Mouse (Mus musculus) midbrain, postnatal 0 days (tissue): ENCODE results near the gene Plg. TPM values are rescaled to one million over a fixed set of nuclear protein-coding genes. Genes with fewer than 3 reads are reported as not detected.

Experiments used
- ATAC-seq: fragments of 200-750 bp; cut with Nextera tagmentation; 2 replicates; pipeline ENCODE4 v1.8.0; 2017; ENCODE audit warnings: moderate number of reproducible peaks, mild to moderate bottlenecking, moderate TSS enrichment, moderate library complexity; ENCODE audit not compliant: low FRiP score
- DNase-seq: peaks from one replicate; pipeline ENCODE4 v3.0.0-alpha.2; 2015; ENCODE audit warnings: low spot score
- H3K27ac ChIP-seq: fragments of 300-500 bp; sonication (generic); 2 replicates; pipeline ENCODE4 v1.5.1; 2014; ENCODE audit warnings: low read depth, mild to moderate bottlenecking, low read length, mixed read lengths
- H3K27me3 ChIP-seq: fragments of 300-500 bp; sonication (generic); 2 replicates; pipeline ENCODE4 v1.6.1; 2014; ENCODE audit warnings: low read length, control low read depth, mixed read lengths; ENCODE audit not compliant: insufficient read depth
- H3K36me3 ChIP-seq: fragments of 300-500 bp; sonication (generic); 2 replicates; pipeline ENCODE4 v1.6.1; 2014; ENCODE audit warnings: low read length, control low read depth, mixed read lengths; ENCODE audit not compliant: insufficient read depth
- H3K4me1 ChIP-seq: fragments of 300-500 bp; sonication (generic); 2 replicates; pipeline ENCODE4 v1.6.1; 2014; ENCODE audit warnings: mild to moderate bottlenecking, control low read depth, antibody characterized with exemption, low read length, mixed read lengths; ENCODE audit not compliant: insufficient read depth
- H3K4me2 ChIP-seq: fragments of 300-500 bp; sonication (generic); 2 replicates; pipeline ENCODE4 v1.6.1; 2014; ENCODE audit warnings: low read depth, mild to moderate bottlenecking, low read length, mixed read lengths; ENCODE audit not compliant: poor library complexity, severe bottlenecking
- H3K4me3 ChIP-seq: fragments of 300-500 bp; sonication (generic); 2 replicates; pipeline ENCODE4 v1.5.1; 2014; ENCODE audit warnings: low read depth, mild to moderate bottlenecking, low read length, moderate library complexity
- H3K9ac ChIP-seq: fragments of 300-500 bp; sonication (generic); replicated peaks from 2 replicates; pipeline ENCODE4 v1.6.1; 2014; ENCODE audit warnings: mild to moderate bottlenecking, low read length, moderate library complexity, mixed read lengths; ENCODE audit not compliant: poor library complexity, severe bottlenecking
- H3K9me3 ChIP-seq: fragments of 300-500 bp; sonication (generic); 2 replicates; pipeline ENCODE4 v1.6.1; 2016; ENCODE audit warnings: low read length, control low read depth
- CTCF ChIP-seq: IDR thresholded peaks from 2 replicates; pipeline ENCODE4 v1.5.1; 2016; ENCODE audit warnings: antibody characterized with exemption, mild to moderate bottlenecking
- WGBS: fragments of 180-500 bp; shearing (Covaris S2); extraction: QIAGEN DNeasy Blood & Tissue Kit; methylation state at CpG from one replicate; pipeline ENCODE4 v1.1.7; 2014; 5-methylcytosine and 5-hydroxymethylcytosine counted together
- polyA plus RNA-seq: library from polyadenylated mRNA; unstranded; fragments of >200 nt; fragmentation: Nextera tagmentation; extraction: Ambion mirVana; gene quantifications from 2 replicates; pipeline ENCODE4 v1.2.1, GENCODE M21; 2015
- total RNA-seq: library from RNA; depleted of rRNA; stranded (reverse); fragments of >200 nt; gene quantifications from 2 replicates; pipeline ENCODE4 v1.2.3, GENCODE M21; 2014

Plg gene
- total and polyA plus RNA-seq, 2 experiments from 2014 or later: not detected

DNA sequence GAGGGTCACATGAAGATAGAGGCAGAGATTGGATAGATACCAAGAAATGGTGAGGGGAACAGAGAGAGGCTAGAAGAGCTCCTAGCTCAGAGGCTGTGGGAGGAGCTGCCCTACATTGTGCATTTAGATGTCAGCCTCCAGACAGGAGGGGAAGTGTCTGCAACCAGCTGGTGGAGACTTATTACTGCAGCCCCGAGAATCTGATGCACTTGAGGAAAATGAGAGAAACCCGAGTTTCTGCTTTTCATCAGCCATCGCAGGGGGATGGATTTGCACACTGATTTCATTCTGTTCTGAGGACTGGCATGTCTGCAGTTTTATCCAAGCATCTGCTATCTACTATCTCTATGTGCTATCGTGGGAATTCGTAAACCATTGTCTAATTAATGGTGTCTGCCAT is 53.3 kb downstream of the Plg start:
- no peaks in the 10 kb centered on the region for H3K4me1 ChIP-seq
- ATAC-seq (no peak; the same call in 1 of the 2 replicates), DNase-seq (peak; percentile 41)
- H3K4me3 ChIP-seq: no peak overlapping the region
- TF ChIP-seq CTCF: 0 out of 2 replicates have a peak, but pooled peaks have one; percentile 22
- no peak overlapping the region for H3K4me2 ChIP-seq
- H3K27ac ChIP-seq: no peak overlapping the region
- no peaks in the 10 kb centered on the region for H3K36me3 ChIP-seq
- no peaks in the 10 kb centered on the region for H3K9me3 ChIP-seq
- H3K9ac ChIP-seq: no peak overlapping the region
- 56% methylated on average over 5 of the region's 5 CpGs for WGBS
- no peaks in the 10 kb centered on the region for H3K27me3 ChIP-seq

DNA sequence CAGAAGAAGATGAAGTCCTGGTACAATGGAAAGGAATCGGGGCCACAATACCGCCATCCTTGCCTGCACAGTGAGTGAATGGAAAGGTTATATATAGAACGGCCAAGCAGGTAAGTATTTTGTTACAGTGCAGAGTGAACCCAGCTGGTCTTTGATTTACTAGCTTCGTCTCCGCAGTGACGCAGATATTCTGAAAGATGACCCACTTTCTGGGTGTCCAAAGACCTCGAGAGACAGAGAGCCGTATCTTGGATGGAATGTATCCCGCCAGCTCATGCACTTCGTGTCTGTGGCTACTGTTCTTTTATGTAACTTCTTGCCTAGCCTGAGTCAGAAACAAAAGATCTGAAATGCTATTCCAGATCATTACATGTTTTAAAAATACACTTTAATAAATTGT is 59.4 kb downstream of the Plg start:
- no peak for TF ChIP-seq CTCF
- no peaks in the 10 kb centered on the region for H3K9me3 ChIP-seq
- no peaks in the 10 kb centered on the region for H3K4me1 ChIP-seq
- H3K4me3 ChIP-seq: no peak overlapping the region
- no peaks in the 10 kb centered on the region for H3K27me3 ChIP-seq
- no peak overlapping the region for H3K27ac ChIP-seq
- ATAC-seq (no peak), DNase-seq (no peak)
- 83% methylated on average over 10 of the region's 10 CpGs for WGBS
- H3K9ac ChIP-seq: no peak overlapping the region
- no peaks in the 10 kb centered on the region for H3K36me3 ChIP-seq
- no peak overlapping the region for H3K4me2 ChIP-seq

DNA sequence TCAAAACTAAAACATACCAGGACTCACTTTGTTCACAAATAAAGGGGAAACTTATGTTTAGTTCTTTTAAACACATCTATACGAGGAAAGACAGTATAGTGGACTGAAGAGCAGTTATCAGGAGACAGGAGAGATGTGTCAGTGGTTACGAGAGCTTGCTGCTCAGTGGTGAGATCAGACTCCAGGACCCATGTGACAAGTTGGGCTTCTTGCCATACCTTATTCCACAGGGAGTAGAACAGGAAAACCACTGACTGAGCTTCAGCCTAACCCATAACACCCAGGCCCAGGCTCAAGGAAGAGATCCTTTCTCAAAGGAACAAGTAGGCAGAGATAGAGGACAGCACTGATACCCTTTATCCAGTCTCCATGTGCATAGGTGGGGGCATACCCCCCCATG is 66.2 kb downstream of the Plg start:
- Histone ChIP-seq H3K27ac (no peak overlapping the region), H3K9me3 (no peaks in the 10 kb centered on the region), H3K4me2 (no peak overlapping the region), H3K4me1 (no peaks in the 10 kb centered on the region), H3K36me3 (no peaks in the 10 kb centered on the region), H3K9ac (no peak overlapping the region), H3K4me3 (no peak overlapping the region), H3K27me3 (no peaks in the 10 kb centered on the region)
- TF ChIP-seq CTCF: no peak
- 88% methylated on average over 2 of the region's 2 CpGs for WGBS
- no peak for DNase-seq
- no peak for ATAC-seq

DNA sequence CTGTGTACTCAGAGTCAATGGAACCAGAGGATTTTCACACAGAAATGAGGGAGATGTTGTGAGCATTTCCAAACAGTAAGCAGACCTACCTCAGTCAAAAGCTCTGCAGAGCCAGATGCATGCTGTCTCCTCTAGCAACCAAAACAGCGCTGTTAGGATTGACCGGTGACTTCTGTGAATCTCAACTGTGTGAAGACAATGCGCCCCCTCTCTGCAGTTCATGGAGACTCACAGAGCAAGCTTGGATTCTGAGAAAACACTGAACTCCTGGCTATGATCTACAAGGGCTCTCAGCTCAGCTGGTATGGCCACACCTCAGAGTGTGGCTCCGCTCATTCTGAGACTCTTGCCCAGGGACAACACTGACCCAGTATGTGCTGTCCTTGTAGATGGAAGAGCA is 72.8 kb downstream of the Plg start:
- H3K27me3 ChIP-seq: no peaks in the 10 kb centered on the region
- no peak overlapping the region for H3K4me2 ChIP-seq
- ATAC-seq (no peak), DNase-seq (peak; percentile 63)
- peak; percentile 68 for TF ChIP-seq CTCF
- no peaks in the 10 kb centered on the region for H3K36me3 ChIP-seq
- WGBS: 52% methylated on average over 4 of the region's 4 CpGs
- no peaks in the 10 kb centered on the region for H3K9me3 ChIP-seq
- H3K4me3 ChIP-seq: no peak overlapping the region
- H3K27ac ChIP-seq: no peak overlapping the region
- no peaks in the 10 kb centered on the region for H3K4me1 ChIP-seq
- no peak overlapping the region for H3K9ac ChIP-seq

DNA sequence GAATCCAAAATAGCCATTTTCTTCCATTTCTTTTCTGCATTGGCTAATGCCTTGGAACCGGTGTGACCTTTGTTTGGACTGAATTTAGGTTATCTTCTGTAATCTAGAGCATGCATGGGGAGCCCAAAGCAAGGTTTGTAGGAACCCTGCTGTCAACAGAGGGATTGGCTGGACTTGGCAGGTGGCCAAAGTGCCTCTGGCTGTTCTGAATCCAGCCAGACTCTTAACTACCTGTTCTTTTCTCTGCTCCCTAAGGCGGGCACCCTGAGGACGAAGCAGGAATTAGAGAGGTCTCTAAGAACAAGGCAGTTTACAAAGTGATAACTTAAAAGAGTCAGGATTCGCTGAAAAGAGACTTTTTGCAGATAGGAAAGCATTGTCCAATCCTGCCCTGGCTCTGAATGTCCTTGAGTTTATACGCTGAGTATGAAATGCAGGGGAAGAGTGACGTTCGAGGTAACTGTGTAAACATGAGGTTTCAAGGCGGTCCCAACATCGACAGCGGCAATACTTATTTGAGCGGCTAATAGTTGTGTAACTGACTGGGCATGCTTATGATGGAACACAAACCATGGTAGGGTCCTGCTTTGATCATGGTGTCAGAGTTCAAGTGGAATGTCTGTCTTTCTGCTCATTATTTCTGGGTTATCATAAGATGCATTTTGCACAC is 74.6 kb downstream of the Plg start:
- Histone ChIP-seq H3K9ac (no peak overlapping the region), H3K4me1 (no peaks in the 10 kb centered on the region), H3K9me3 (no peaks in the 10 kb centered on the region), H3K27me3 (no peaks in the 10 kb centered on the region), H3K4me2 (no peak overlapping the region), H3K4me3 (no peak overlapping the region), H3K36me3 (no peaks in the 10 kb centered on the region), H3K27ac (no peak overlapping the region)
- ATAC-seq (no peak), DNase-seq (no peak)
- no peak for TF ChIP-seq CTCF
- WGBS: 70% methylated on average over 11 of the region's 11 CpGs

DNA sequence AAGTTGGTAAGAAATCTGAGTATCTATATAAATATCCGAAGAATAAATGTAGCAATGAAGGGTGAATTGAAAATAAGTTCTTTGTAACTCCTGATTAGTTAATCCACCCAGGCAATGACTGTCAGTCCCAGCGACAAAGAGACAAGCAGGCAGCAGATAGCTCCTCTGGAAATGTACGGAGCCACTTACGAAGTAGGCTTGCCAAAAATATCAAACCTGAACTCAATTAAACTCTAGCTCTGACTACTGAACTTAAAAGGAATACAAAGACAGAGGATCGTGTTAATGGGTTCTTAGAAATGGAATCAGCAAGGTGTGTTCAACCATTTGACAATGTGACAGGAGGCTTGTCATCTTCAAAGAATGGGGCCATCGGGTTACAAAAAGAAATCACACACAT is 75.3 kb downstream of the Plg start:
- no peak for ATAC-seq
- no peak for TF ChIP-seq CTCF

More for the DNA sequence above, 75.3 kb downstream of the Plg start:
- no peak overlapping the region for H3K9ac ChIP-seq
- no peak overlapping the region for H3K27ac ChIP-seq
- H3K4me1 ChIP-seq: no peaks in the 10 kb centered on the region
- no peak overlapping the region for H3K4me2 ChIP-seq
- WGBS: 81% methylated on average over 6 of the region's 6 CpGs
- H3K9me3 ChIP-seq: no peaks in the 10 kb centered on the region
- H3K36me3 ChIP-seq: no peaks in the 10 kb centered on the region
- no peak for DNase-seq
- H3K27me3 ChIP-seq: no peaks in the 10 kb centered on the region
- H3K4me3 ChIP-seq: no peak overlapping the region
